Mouse (Mus musculus) midbrain, embryonic 13.5 days (tissue): ENCODE measurements around the gene Brd3. TPM values are rescaled to one million over a fixed set of nuclear protein-coding genes. Genes with fewer than 3 reads are reported as not detected.
A peak's percentile ranks its signal among the peaks of the same experiment; 100 is the strongest.
"Not testable (repeated sequence)": the region's sequence is repeated elsewhere in the genome, so short reads cannot be mapped to it uniquely, and the experiment has no call there.

Experiments used
- ATAC-seq: fragments of 200-750 bp; cut with Nextera tagmentation; 2 replicates; pipeline ENCODE4 v1.8.0; 2017; ENCODE audit warnings: mild to moderate bottlenecking, moderate TSS enrichment, moderate library complexity
- H3K27ac ChIP-seq: fragments of 300-500 bp; sonication (generic); 2 replicates; pipeline ENCODE4 v1.5.1; 2015; ENCODE audit warnings: inconsistent platforms, mild to moderate bottlenecking, moderate library complexity
- H3K27me3 ChIP-seq: fragments of 300-500 bp; sonication (generic); 2 replicates; pipeline ENCODE4 v1.6.1; 2015; ENCODE audit warnings: mild to moderate bottlenecking, inconsistent platforms
- H3K36me3 ChIP-seq: fragments of 300-500 bp; sonication (generic); 2 replicates; pipeline ENCODE4 v1.6.1; 2015; ENCODE audit warnings: mild to moderate bottlenecking, inconsistent platforms
- H3K4me1 ChIP-seq: fragments of 300-500 bp; sonication (generic); replicated peaks from 2 replicates; pipeline ENCODE4 v1.6.1; 2015; ENCODE audit warnings: inconsistent platforms
- H3K4me2 ChIP-seq: fragments of 300-500 bp; sonication (generic); replicated peaks from 2 replicates; pipeline ENCODE4 v1.6.1; 2015; ENCODE audit warnings: moderate library complexity, mild to moderate bottlenecking, inconsistent platforms
- H3K4me3 ChIP-seq: fragments of 300-500 bp; sonication (generic); replicated peaks from 2 replicates; pipeline ENCODE4 v1.5.1; 2015; ENCODE audit warnings: mild to moderate bottlenecking, inconsistent platforms
- H3K9ac ChIP-seq: fragments of 300-500 bp; sonication (generic); replicated peaks from 2 replicates; pipeline ENCODE4 v1.6.1; 2015; ENCODE audit warnings: mild to moderate bottlenecking, inconsistent platforms
- H3K9me3 ChIP-seq: fragments of 300-500 bp; sonication (generic); 2 replicates; pipeline ENCODE4 v1.6.1; 2016; ENCODE audit warnings: mild to moderate bottlenecking, inconsistent platforms
- WGBS: fragments of 180-500 bp; shearing (Covaris S2); methylation state at CpG from one replicate; pipeline ENCODE4 v1.1.7; 2015; 5-methylcytosine and 5-hydroxymethylcytosine counted together
- polyA plus RNA-seq: library from polyadenylated mRNA; unstranded; fragments of >200 nt; fragmentation: Nextera tagmentation; extraction: Ambion mirVana; gene quantifications from 2 replicates; pipeline ENCODE4 v1.2.1, GENCODE M21; 2015

Brd3 gene
- polyA plus RNA-seq: 145 and 153 TPM in 2 replicates

GRCm38 (mm10) chr2:27507562-27507961 lies at the start of gene Brd3:
Brd3 (minus strand) TSS chr2:27507662.
- Histone ChIP-seq H3K9me3 (no peaks in the 10 kb centered on the region), H3K27ac (no peak within 1 kb of the TSS), H3K4me3 (no peak within 1 kb of the TSS), H3K36me3 (no peaks in the 10 kb centered on the region), H3K4me2 (no peak within 1 kb of the TSS), H3K27me3 (no peaks in the 10 kb centered on the region), H3K4me1 (no peaks in the 10 kb centered on the region), H3K9ac (no peak within 1 kb of the TSS)
- 70% methylated on average over 4 of the region's 4 CpGs for WGBS
- ATAC-seq: no peak

DNA sequence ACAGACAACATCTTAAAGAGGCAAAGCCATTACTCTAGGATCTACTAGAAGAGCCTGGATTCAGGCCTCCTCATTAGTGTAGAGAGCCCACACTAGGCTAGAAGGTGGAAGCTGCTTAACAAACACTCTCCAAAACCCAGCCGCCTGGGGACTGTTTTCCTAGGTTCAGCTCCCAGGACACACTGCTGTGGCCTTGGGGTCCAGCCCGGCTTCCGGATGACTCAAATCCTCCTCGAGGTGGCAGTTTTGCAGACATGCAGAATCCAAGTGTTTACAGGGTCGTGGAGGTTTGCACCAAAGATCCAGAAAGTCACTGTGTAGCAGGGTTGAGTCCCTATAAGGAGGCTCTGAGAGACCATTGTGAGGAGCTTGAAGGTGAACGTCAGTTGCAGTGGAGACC lies 49.5 kb upstream of the Brd3 start:
- Histone ChIP-seq H3K27me3 (no peaks in the 10 kb centered on the region; the same call in 1 of the 2 replicates), H3K4me2 (no peak overlapping the region), H3K9me3 (no peaks in the 10 kb centered on the region), H3K4me1 (no peaks in the 10 kb centered on the region), H3K9ac (no peak overlapping the region), H3K27ac (no peak overlapping the region), H3K36me3 (no peaks in the 10 kb centered on the region), H3K4me3 (no peak overlapping the region)
- no peak for ATAC-seq
- WGBS: 84% methylated on average over 6 of the region's 6 CpGs

- 93% methylated on average over 9 of the region's 9 CpGs for WGBS
- Histone ChIP-seq H3K27me3 (no peaks in the 10 kb centered on the region; the same call in 1 of the 2 replicates), H3K27ac (no peak overlapping the region), H3K4me3 (no peak overlapping the region), H3K9ac (no peak overlapping the region), H3K4me1 (no peaks in the 10 kb centered on the region), H3K36me3 (no peaks in the 10 kb centered on the region), H3K4me2 (no peak overlapping the region), H3K9me3 (no peaks in the 10 kb centered on the region)
- no peak for ATAC-seq
Observed at GRCm38 (mm10) chr2:27554308-27554707, 46.8 kb upstream of the Brd3 start.

DNA sequence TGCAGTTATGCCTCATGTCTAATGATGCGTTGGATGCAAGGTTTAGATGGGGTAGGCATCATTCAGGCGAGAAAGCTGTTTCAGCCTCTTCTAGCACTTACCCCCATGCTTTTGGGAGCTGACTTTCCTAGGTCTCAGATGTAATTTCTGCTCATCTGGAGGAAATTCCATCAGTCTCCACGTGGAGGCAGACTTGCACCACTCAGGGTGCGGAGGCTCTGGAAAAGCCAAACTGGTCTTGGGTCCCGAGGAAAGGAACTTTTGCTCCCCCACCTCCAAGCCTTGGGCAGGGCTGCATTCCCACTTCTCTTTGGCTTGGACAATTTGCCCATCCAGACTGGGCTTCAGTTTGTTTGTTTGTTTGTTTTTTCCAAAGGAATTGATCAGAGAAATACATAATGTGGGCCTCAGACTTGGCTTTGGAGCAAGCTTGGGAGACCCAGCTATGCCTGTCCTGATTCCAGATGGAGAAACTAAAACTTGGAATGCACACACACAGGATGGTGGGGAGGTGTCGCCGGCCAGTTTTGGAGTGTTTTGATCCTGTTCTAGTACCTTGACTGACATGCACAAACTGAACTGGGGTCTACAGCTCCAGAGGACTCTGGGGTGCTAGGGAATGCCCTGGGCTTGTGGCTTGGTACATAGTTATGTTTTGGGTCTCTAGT lies 45.3 kb upstream of the Brd3 start:
- Histone ChIP-seq H3K9me3 (peaks cover 2% of the 10 kb centered on the region; the same call in 1 of the 2 replicates), H3K9ac (no peak overlapping the region), H3K27me3 (no peaks in the 10 kb centered on the region; the same call in 1 of the 2 replicates), H3K36me3 (no peaks in the 10 kb centered on the region), H3K27ac (no peak overlapping the region), H3K4me2 (no peak overlapping the region), H3K4me1 (no peaks in the 10 kb centered on the region), H3K4me3 (no peak overlapping the region)
- no peak for ATAC-seq
- 26% methylated on average over 7 of the region's 7 CpGs for WGBS

DNA sequence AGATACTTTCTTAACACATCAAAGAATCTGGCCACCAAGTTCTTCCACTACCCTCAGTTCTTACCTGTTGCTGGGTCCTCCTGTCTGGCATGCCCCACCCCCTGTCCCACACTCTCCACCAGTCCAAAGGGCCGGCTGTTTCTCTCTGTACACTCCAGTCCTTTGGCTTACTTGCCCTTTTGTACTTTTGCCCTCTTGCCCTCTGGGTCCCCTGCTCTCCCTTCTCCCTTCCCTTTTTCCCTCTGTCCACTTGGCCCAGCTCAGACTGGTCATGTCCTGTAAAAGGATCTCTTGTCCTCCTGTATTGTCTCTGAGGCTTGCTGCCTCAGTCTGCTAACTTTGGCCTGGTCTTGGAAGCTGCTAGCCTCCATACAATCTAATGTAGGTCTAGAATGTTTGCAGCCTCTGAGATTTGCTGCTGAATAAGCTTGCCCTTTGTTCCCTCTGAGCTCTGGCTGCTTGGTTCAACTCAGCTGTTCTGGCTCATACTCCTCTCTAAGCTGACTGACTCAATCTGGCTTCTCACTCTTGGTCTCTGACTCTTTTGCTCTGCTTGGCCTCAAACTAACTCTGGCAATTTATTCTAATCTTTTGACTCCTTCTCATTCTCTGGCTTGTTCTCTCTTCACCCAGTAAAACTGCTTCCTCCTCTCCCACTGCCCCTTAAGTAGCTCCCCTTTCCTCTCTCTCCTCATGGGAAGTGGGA lies 41.4 kb upstream of the Brd3 start:
- no peak overlapping the region for H3K4me2 ChIP-seq
- H3K27ac ChIP-seq: no peak overlapping the region
- H3K9me3 ChIP-seq: peaks cover 2% of the 10 kb centered on the region; the same call in 1 of the 2 replicates
- peaks cover 5% of the 10 kb centered on the region; the same call in 1 of the 2 replicates for H3K36me3 ChIP-seq
- WGBS: 77% methylated on average over 1 of the region's 1 CpGs
- no peak overlapping the region for H3K9ac ChIP-seq
- no peak overlapping the region for H3K4me3 ChIP-seq
- no peaks in the 10 kb centered on the region for H3K27me3 ChIP-seq
- ATAC-seq: no peak
- no peaks in the 10 kb centered on the region for H3K4me1 ChIP-seq

DNA sequence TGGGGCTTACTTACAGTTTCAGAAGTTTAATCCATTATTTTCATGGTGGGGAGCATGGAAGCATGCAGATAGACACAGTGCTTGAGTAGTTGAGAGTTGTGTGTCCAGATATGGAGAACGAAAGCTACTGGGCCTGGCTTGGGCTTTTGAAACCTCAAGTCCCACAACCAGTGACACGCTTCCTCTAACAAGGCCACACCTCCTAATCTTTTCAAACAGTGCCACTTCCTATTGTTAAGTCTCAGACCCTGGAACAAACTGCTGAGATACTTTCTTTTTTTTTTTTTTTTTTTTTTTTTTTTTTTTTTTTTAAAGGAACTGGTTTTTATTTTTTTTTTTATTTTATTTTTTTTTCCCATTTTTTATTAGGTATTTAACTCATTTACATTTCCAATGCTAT lies 40.5 kb upstream of the Brd3 start:
- H3K9ac ChIP-seq: no peak overlapping the region
- no peak overlapping the region for H3K4me2 ChIP-seq
- no peak overlapping the region for H3K4me3 ChIP-seq
- H3K27me3 ChIP-seq: no peaks in the 10 kb centered on the region
- peaks cover 2% of the 10 kb centered on the region; the same call in 1 of the 2 replicates for H3K9me3 ChIP-seq
- no peak overlapping the region for H3K27ac ChIP-seq
- 93% methylated on average over 2 of the region's 2 CpGs for WGBS
- H3K4me1 ChIP-seq: no peaks in the 10 kb centered on the region
- peaks cover 5% of the 10 kb centered on the region for H3K36me3 ChIP-seq
- no peak for ATAC-seq

- peaks cover 5% of the 10 kb centered on the region for H3K36me3 ChIP-seq
- 37% methylated on average over 1 of the region's 1 CpGs for WGBS
- no peaks in the 10 kb centered on the region for H3K27me3 ChIP-seq
- no peaks in the 10 kb centered on the region for H3K4me1 ChIP-seq
- no peak overlapping the region for H3K4me2 ChIP-seq
- no peak for ATAC-seq
- H3K9ac ChIP-seq: no peak overlapping the region
- H3K4me3 ChIP-seq: no peak overlapping the region
- H3K27ac ChIP-seq: no peak overlapping the region
- peaks cover 2% of the 10 kb centered on the region; the same call in 1 of the 2 replicates for H3K9me3 ChIP-seq
Observed at GRCm38 (mm10) chr2:27547326-27547725, 39.9 kb upstream of the Brd3 start.

GRCm38 (mm10) chr2:27546041-27546440 lies 38.6 kb upstream of the Brd3 start:
- WGBS: 93% methylated on average over 8 of the region's 8 CpGs
- H3K9ac ChIP-seq, H3K4me3 ChIP-seq, H3K36me3 ChIP-seq, H3K4me2 ChIP-seq, ATAC-seq, H3K27me3 ChIP-seq, H3K4me1 ChIP-seq, H3K27ac ChIP-seq, H3K9me3 ChIP-seq: not testable (repeated sequence)

- peaks cover 11% of the 10 kb centered on the region for H3K4me1 ChIP-seq
- H3K36me3 ChIP-seq, ATAC-seq, H3K4me2 ChIP-seq, H3K9me3 ChIP-seq, H3K27me3 ChIP-seq, H3K4me3 ChIP-seq, H3K27ac ChIP-seq, H3K9ac ChIP-seq: not testable (repeated sequence)
- 88% methylated on average over 3 of the region's 3 CpGs for WGBS
Observed at GRCm38 (mm10) chr2:27545517-27545916, 38.1 kb upstream of the Brd3 start.

DNA sequence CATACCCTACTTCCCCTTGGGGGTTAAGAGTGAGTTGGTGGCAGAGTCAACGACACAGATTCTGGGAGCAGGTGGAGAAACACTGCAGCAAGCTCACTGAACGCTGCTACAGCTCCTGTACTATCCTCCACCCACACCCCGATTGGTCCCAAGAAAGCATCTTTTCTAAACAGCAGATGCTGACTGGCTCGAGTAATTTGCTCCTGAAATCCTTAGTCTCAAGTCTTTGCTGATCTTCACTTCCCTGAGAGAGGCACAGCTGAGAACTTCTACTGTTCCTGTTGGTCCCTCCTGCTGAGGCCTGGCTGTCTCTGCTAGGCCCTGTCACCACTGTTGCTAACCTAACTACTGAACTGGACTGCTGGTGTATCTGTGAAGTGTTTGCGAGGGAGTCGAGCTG lies 37.2 kb upstream of the Brd3 start:
- H3K4me2 ChIP-seq: no peak overlapping the region
- no peak overlapping the region for H3K4me3 ChIP-seq
- H3K36me3 ChIP-seq: peaks cover 5% of the 10 kb centered on the region
- peaks cover 2% of the 10 kb centered on the region; the same call in 1 of the 2 replicates for H3K9me3 ChIP-seq
- no peak overlapping the region for H3K27ac ChIP-seq
- H3K4me1 ChIP-seq: peaks cover 12% of the 10 kb centered on the region
- ATAC-seq: no peak
- no peak overlapping the region for H3K9ac ChIP-seq
- no peaks in the 10 kb centered on the region for H3K27me3 ChIP-seq
- WGBS: 94% methylated on average over 6 of the region's 6 CpGs

GRCm38 (mm10) chr2:27541225-27541624 lies 33.8 kb upstream of the Brd3 start:
- H3K4me3 ChIP-seq: peak overlapping the region; percentile 41
- peak overlapping the region; percentile 63 for H3K4me2 ChIP-seq
- H3K9ac ChIP-seq: peak overlapping the region; percentile 62
- peaks cover 18% of the 10 kb centered on the region for H3K4me1 ChIP-seq
- no peak for ATAC-seq
- H3K9me3 ChIP-seq: no peaks in the 10 kb centered on the region
- peak overlapping the region; percentile 84; the same call in 1 of the 2 replicates for H3K27ac ChIP-seq
- H3K27me3 ChIP-seq: no peaks in the 10 kb centered on the region
- WGBS: 98% methylated on average over 3 of the region's 3 CpGs
- peaks cover 11% of the 10 kb centered on the region for H3K36me3 ChIP-seq

DNA sequence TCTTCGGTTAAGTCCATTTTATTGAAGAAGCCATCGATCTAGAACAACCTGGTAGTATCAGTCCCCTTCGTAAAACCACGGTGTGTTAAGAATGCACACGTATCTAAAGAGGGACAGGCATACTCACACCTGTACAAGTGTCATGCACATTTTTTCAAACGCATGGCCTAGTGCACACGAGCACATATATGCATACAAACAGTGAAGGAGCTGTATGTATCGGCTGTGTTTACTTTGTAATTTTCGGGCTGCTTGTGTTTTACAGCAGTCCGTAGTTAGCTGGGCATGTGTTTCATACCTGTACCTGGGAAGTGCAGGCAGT lies 33.0 kb upstream of the Brd3 start:
- 32% methylated on average over 10 of the region's 10 CpGs for WGBS
- Histone ChIP-seq H3K4me2 (peak overlapping the region; percentile 63), H3K27me3 (no peaks in the 10 kb centered on the region), H3K4me3 (peak overlapping the region; percentile 41), H3K36me3 (peaks cover 17% of the 10 kb centered on the region), H3K9me3 (no peaks in the 10 kb centered on the region), H3K27ac (peak overlapping the region; percentile 84), H3K4me1 (peaks cover 18% of the 10 kb centered on the region), H3K9ac (peak overlapping the region; percentile 62)
- peak; percentile 61 for ATAC-seq
